Mouse (Mus musculus) ES-E14 (cell line): ENCODE measurements around the gene Btbd8.

ENCODE experiments used
- CHD2 ChIP-seq: IDR thresholded peaks from 2 replicates; pipeline ENCODE4 v1.6.1; 2014; ENCODE audit warnings: mild to moderate bottlenecking, low read depth, low read length, inconsistent platforms
- HCFC1 ChIP-seq: IDR thresholded peaks from 2 replicates; pipeline ENCODE4 v1.6.1; 2012; ENCODE audit warnings: low read length, inconsistent platforms, borderline replicate concordance; ENCODE audit not compliant: insufficient read depth
- MAFK ChIP-seq: IDR thresholded peaks from 2 replicates; pipeline ENCODE4 v1.6.1; 2014; ENCODE audit warnings: mild to moderate bottlenecking, low read depth, low read length, inconsistent platforms; ENCODE audit not compliant: insufficient read depth
- ZC3H11A ChIP-seq: IDR thresholded peaks from 2 replicates; pipeline ENCODE4 v1.6.1; 2012; ENCODE audit warnings: low read depth, mild to moderate bottlenecking, inconsistent platforms, low read length, borderline replicate concordance
- ZNF384 ChIP-seq: IDR thresholded peaks from 2 replicates; pipeline ENCODE4 v1.6.1; 2012; ENCODE audit warnings: low read depth, low read length, inconsistent platforms

DNA sequence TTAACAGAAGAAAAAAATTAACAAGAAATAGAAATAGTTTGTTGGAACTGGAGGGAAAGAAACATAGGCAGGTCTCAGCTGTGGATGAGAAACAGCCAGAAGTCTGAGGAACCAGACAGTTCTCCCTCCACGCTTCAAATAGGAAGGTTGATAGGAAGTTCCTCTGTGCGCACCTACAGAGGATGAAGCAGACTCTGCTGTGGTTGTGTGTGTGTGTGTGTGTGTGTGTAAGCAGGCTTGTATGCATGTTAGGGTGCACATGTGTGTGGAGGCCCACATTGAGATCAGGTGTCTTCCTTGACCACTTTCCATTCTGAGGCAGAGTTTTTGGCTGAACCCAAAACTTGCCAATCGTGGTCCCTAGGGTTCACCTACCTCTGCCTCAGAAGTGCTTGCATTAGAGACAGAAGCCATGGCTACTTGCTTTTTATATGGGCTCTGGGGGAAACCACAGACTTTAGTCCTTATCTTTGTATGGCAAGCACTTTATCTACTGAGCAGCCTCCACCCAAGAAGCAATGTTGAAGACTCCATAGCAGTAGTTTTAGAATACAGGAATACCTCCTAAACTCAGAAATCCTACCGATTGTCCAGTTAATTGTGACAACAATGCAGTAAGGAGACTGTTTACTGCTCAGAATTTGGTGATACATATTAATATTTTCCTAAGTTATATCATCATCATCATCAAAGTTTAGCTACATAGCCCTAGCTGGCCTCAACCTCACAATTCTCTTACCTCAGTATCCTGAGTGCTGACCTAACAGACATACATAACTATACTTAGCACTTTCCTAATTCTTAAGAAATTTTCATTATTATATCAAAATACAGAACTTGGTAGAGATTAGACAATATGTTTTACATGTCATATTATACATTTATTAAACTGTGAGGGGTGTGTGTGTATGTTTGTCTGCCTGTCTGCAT is 24.6 kb downstream of the Btbd8 start:
- TF ChIP-seq HCFC1 = no peak
- no peak for TF ChIP-seq CHD2
- no peak for TF ChIP-seq ZNF384
- TF ChIP-seq ZC3H11A = no peak
- TF ChIP-seq MAFK = no peak
